Mouse (Mus musculus) limb, embryonic 12.5 days (tissue): ENCODE measurements around the gene Kcnc2. TPM values are rescaled to one million over a fixed set of nuclear protein-coding genes. Genes with fewer than 3 reads are reported as not detected.

ENCODE experiments used
- ATAC-seq: fragments of 200-750 bp; cut with Nextera tagmentation; 2 replicates; pipeline ENCODE4 v1.8.0; 2017; ENCODE audit warnings: low read depth, moderate TSS enrichment; ENCODE audit not compliant: insufficient number of reproducible peaks, insufficient read depth, low FRiP score, low TSS enrichment
- H3K27ac ChIP-seq: fragments of 300-500 bp; sonication (generic); 2 replicates; pipeline ENCODE4 v1.5.1; 2016; ENCODE audit warnings: mild to moderate bottlenecking, moderate library complexity
- H3K27me3 ChIP-seq: fragments of 300-500 bp; sonication (generic); 2 replicates; pipeline ENCODE4 v1.6.1; 2016; ENCODE audit warnings: mild to moderate bottlenecking, moderate library complexity
- H3K36me3 ChIP-seq: fragments of 300-500 bp; sonication (generic); 2 replicates; pipeline ENCODE4 v1.6.1; 2016; ENCODE audit warnings: mild to moderate bottlenecking, moderate library complexity
- H3K4me1 ChIP-seq: fragments of 300-500 bp; sonication (generic); replicated peaks from 2 replicates; pipeline ENCODE4 v1.6.1; 2016
- H3K4me2 ChIP-seq: fragments of 300-500 bp; sonication (generic); 2 replicates; pipeline ENCODE4 v1.6.1; 2016; ENCODE audit warnings: mild to moderate bottlenecking, moderate library complexity
- H3K4me3 ChIP-seq: fragments of 300-500 bp; sonication (generic); replicated peaks from 2 replicates; pipeline ENCODE4 v1.5.1; 2016; ENCODE audit warnings: mild to moderate bottlenecking
- H3K9ac ChIP-seq: fragments of 300-500 bp; sonication (generic); replicated peaks from 2 replicates; pipeline ENCODE4 v1.6.1; 2016; ENCODE audit warnings: mild to moderate bottlenecking, moderate library complexity
- H3K9me3 ChIP-seq: fragments of 300-500 bp; sonication (generic); 2 replicates; pipeline ENCODE4 v1.6.1; 2016; ENCODE audit warnings: mild to moderate bottlenecking, moderate library complexity
- WGBS: fragments of 180-500 bp; shearing (Covaris S2); methylation state at CpG from one replicate; pipeline ENCODE4 v1.1.7; 2016; 5-methylcytosine and 5-hydroxymethylcytosine counted together
- polyA plus RNA-seq: library from polyadenylated mRNA; unstranded; fragments of >200 nt; fragmentation: Nextera tagmentation; extraction: Ambion mirVana; gene quantifications from 2 replicates; pipeline ENCODE4 v1.2.1, GENCODE M21; 2016

Kcnc2 gene
- polyA plus RNA-seq, 1 experiment from 2014 or later, result 0.05 TPM

DNA sequence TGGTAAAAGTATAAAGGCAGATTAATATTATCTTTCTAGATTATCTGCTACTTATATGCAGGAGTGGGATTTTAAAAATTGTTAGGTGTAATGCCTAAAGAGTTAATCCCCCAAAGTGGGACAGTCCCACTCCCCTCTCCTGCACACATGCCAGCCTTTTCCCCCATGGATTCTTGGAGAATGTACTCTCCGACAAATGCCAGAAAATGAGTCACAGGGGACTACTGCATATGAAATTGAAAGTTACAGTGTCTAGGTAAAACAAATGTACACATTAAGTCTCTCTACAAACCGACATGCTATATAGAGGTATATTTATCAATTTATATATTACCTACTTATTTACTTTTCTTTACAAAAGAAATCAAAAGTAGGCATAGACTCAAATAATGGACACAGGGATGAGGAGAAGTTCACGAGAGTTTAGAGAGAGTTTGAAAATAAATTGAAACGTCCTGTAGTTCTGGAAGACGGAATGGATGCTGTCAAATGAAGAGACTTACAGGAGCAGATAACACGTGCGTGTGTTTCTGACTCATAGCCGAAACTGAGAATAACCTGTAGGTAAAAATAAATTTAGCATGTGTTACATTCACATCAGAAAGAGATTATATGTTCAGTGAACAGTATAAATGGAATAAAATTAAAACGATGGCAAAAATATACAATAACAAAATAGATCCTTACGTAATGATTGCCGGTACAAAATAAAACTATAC is 213.6 kb downstream of the Kcnc2 start:
- H3K9ac ChIP-seq, result no peak overlapping the region
- no peaks in the 10 kb centered on the region for H3K27me3 ChIP-seq
- no peak overlapping the region for H3K4me2 ChIP-seq
- H3K36me3 ChIP-seq, result no peaks in the 10 kb centered on the region
- H3K9me3 ChIP-seq, result no peaks in the 10 kb centered on the region
- H3K4me3 ChIP-seq, result no peak overlapping the region
- no peak overlapping the region for H3K27ac ChIP-seq
- no peaks in the 10 kb centered on the region for H3K4me1 ChIP-seq
- WGBS, result 84% methylated on average over 11 of the region's 11 CpGs
- ATAC-seq, result no peak

DNA sequence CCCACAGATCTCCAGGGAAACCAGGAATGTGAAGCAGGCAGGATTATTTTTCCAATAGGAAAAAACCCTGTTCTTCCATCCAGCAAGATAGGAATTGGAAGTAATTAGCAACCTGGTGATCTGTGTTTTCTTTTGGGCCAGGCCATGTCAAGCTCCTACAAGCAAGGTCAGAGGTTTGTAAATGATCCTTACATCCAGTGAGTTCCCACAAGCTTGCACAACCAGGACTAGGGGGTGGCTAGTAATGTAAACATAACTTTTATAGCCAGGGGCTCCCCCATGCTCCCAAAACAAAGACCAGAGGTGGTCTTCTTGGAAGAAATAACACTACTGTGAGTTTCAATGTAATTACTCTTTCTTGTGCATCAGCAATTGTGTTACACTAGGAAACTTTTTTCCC is 214.9 kb downstream of the Kcnc2 start:
- H3K9ac ChIP-seq, result no peak overlapping the region
- no peaks in the 10 kb centered on the region for H3K27me3 ChIP-seq
- no peak for ATAC-seq
- no peak overlapping the region for H3K27ac ChIP-seq
- H3K4me1 ChIP-seq, result no peaks in the 10 kb centered on the region
- H3K36me3 ChIP-seq, result no peaks in the 10 kb centered on the region
- H3K4me3 ChIP-seq, result no peak overlapping the region
- H3K4me2 ChIP-seq, result no peak overlapping the region
- H3K9me3 ChIP-seq, result no peaks in the 10 kb centered on the region

DNA sequence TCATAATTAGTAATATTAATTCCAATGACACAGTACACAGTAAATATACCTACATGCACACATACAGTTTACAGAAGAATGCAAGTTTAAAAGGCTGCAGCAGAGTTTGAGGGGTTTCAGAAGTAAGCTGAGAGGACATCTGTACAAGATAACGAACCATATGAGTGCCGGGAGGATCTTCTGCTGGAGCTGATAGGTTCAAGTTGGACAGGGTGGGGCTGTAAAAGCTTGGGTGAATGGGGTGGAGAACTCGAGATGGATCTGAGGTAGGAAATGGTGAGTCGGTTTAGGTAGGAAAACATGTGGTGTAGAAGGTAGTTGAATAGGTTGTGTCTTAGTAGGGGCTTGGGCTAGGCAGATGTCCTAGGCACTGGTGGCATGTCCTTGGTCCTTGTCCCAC is 217.8 kb downstream of the Kcnc2 start:
- Histone ChIP-seq H3K4me2 (no peak overlapping the region), H3K27me3 (no peaks in the 10 kb centered on the region), H3K36me3 (no peaks in the 10 kb centered on the region), H3K4me1 (no peaks in the 10 kb centered on the region), H3K4me3 (no peak overlapping the region), H3K9ac (no peak overlapping the region), H3K9me3 (no peaks in the 10 kb centered on the region), H3K27ac (no peak overlapping the region)
- whole genome bisulfite sequencing, result 79% methylated on average over 4 of the region's 4 CpGs
- no peak for ATAC-seq

Other genes starting within 250 kb of the Kcnc2 start
- not detected in 2 replicates for gene Glipr1l1, start 210.9 kb upstream of the Kcnc2 start, polyA plus RNA-seq
- not detected in 2 replicates for gene Glipr1l2, start 187.8 kb upstream of the Kcnc2 start, polyA plus RNA-seq
- gene Glipr1l3, start 110.8 kb upstream of the Kcnc2 start, polyA plus RNA-seq, result not detected in 2 replicates
- 0.76 and 0.81 TPM in 2 replicates for gene Caps2, start 107.5 kb upstream of the Kcnc2 start, polyA plus RNA-seq